Mouse (Mus musculus) kidney, postnatal 25 days (tissue): ENCODE data around the gene Slc12a4.

Experiments used
- DNase-seq, 2 experiments: peaks; one replicate each; pipeline ENCODE4 v3.0.0; 2021; ENCODE audit warnings: mixed read lengths in 2 of 2

The Slc12a4 gene

GRCm38 (mm10) chr8:105966692-105967311, 905 bp upstream of the Slc12a4 start:
- no peak for DNase-seq

GRCm38 (mm10) chr8:105965266-105965904, 512 bp downstream of the Slc12a4 start:
- DNase-seq = peak; percentile 39 to 69

GRCm38 (mm10) chr8:105964506-105965265, 1.2 kb downstream of the Slc12a4 start:
- DNase-seq = no peak

GRCm38 (mm10) chr8:105961536-105961935, 4.4 kb downstream of the Slc12a4 start:
- DNase-seq = no peak

GRCm38 (mm10) chr8:105961101-105961500, 4.8 kb downstream of the Slc12a4 start:
- no peak for DNase-seq

- peak; percentile 91 to 93 for DNase-seq
Observed at GRCm38 (mm10) chr8:105959350-105959749, 6.5 kb downstream of the Slc12a4 start.

GRCm38 (mm10) chr8:105957813-105958212, 8.1 kb downstream of the Slc12a4 start:
- DNase-seq = peak; percentile 71 to 86

- DNase-seq = no peak
Observed at GRCm38 (mm10) chr8:105956556-105956955, 9.3 kb downstream of the Slc12a4 start.

GRCm38 (mm10) chr8:105951057-105951659, 14.7 kb downstream of the Slc12a4 start:
- DNase-seq = peak; percentile 50 to 71

- peak; percentile 65 to 66 for DNase-seq
Observed at GRCm38 (mm10) chr8:105949350-105949749, 16.5 kb downstream of the Slc12a4 start.

GRCm38 (mm10) chr8:105943321-105943739, 22.6 kb downstream of the Slc12a4 start, which contains the start of gene Lcat:
Gene Lcat (minus strand): TSS chr8:105943382.
- DNase-seq = peak in 1 of 2 experiments; percentile 33

GRCm38 (mm10) chr8:105942542-105942941, 23.4 kb downstream of the Slc12a4 start:
- DNase-seq = no peak

- no peak for DNase-seq
Observed at GRCm38 (mm10) chr8:105942026-105942425, 23.9 kb downstream of the Slc12a4 start.

- DNase-seq = peak in 1 of 2 experiments; percentile 35
Observed at GRCm38 (mm10) chr8:105938306-105938669, 27.6 kb downstream of the Slc12a4 start, which contains the start of gene Psmb10. Gene Psmb10 (minus strand): TSS chr8:105938444.

GRCm38 (mm10) chr8:105937496-105938305, 28.2 kb downstream of the Slc12a4 start:
- peak; percentile 52 to 62 for DNase-seq

GRCm38 (mm10) chr8:105936866-105937475, 28.9 kb downstream of the Slc12a4 start:
- peak; percentile 96 to 97 for DNase-seq

- DNase-seq = no peak
Observed at GRCm38 (mm10) chr8:105935863-105936603, 29.9 kb downstream of the Slc12a4 start.

- no peak for DNase-seq
Observed at GRCm38 (mm10) chr8:105935105-105935504, 30.8 kb downstream of the Slc12a4 start.

GRCm38 (mm10) chr8:105933762-105934161, 32.1 kb downstream of the Slc12a4 start, which contains the start of gene Ctrl:
Gene Ctrl (minus strand): TSS chr8:105933862.
- DNase-seq = no peak

- DNase-seq = no peak
Observed at GRCm38 (mm10) chr8:105932525-105932924, 33.4 kb downstream of the Slc12a4 start.

GRCm38 (mm10) chr8:105931271-105931670, 34.6 kb downstream of the Slc12a4 start:
- no peak for DNase-seq
